Mouse (Mus musculus) heart, postnatal 0 days (tissue): ENCODE measurements around the gene 1700001F09Rik. TPM values are rescaled to one million over a fixed set of nuclear protein-coding genes. Genes with fewer than 3 reads are reported as not detected.
"Not testable (repeated sequence)": the region's sequence is repeated elsewhere in the genome, so short reads cannot be mapped to it uniquely, and the experiment has no call there.

ENCODE experiments used
- ATAC-seq: fragments of 200-750 bp; cut with Nextera tagmentation; 2 replicates; pipeline ENCODE4 v1.8.0; 2017; ENCODE audit warnings: low read depth, moderate number of reproducible peaks, moderate library complexity; ENCODE audit not compliant: insufficient read depth
- DNase-seq: peaks from one replicate; pipeline ENCODE4 v3.0.0-alpha.2; 2016; ENCODE audit warnings: low spot score
- H3K27ac ChIP-seq: fragments of 300-500 bp; sonication (generic); 2 replicates; pipeline ENCODE4 v1.5.1; 2014; ENCODE audit warnings: low read depth, mild to moderate bottlenecking
- H3K27me3 ChIP-seq: fragments of 300-500 bp; sonication (generic); 2 replicates; pipeline ENCODE4 v1.6.1; 2014; ENCODE audit warnings: low read length, mixed read lengths; ENCODE audit not compliant: control insufficient read depth, insufficient read depth
- H3K36me3 ChIP-seq: fragments of 300-500 bp; sonication (generic); replicated peaks from 2 replicates; pipeline ENCODE4 v1.6.1; 2014; ENCODE audit warnings: low read length, mixed read lengths; ENCODE audit not compliant: control insufficient read depth, insufficient read depth
- H3K4me1 ChIP-seq: fragments of 300-500 bp; sonication (generic); 2 replicates; pipeline ENCODE4 v1.6.1; 2014; ENCODE audit warnings: antibody characterized with exemption; ENCODE audit not compliant: control insufficient read depth, insufficient read depth
- H3K4me2 ChIP-seq: fragments of 300-500 bp; sonication (generic); 2 replicates; pipeline ENCODE4 v1.6.1; 2014; ENCODE audit warnings: low read depth, mild to moderate bottlenecking, low read length, moderate library complexity
- H3K4me3 ChIP-seq: fragments of 300-500 bp; sonication (generic); 2 replicates; pipeline ENCODE4 v1.5.1; 2014; ENCODE audit warnings: low read depth, low read length
- H3K9ac ChIP-seq: fragments of 300-500 bp; sonication (generic); replicated peaks from 2 replicates; pipeline ENCODE4 v1.6.1; 2014; ENCODE audit warnings: low read depth, low read length, mixed read lengths
- H3K9me3 ChIP-seq: fragments of 300-500 bp; sonication (generic); replicated peaks from 2 replicates; pipeline ENCODE4 v1.6.1; 2016; ENCODE audit warnings: low read length; ENCODE audit not compliant: control insufficient read depth
- WGBS: fragments of 180-500 bp; shearing (Covaris S2); extraction: QIAGEN DNeasy Blood & Tissue Kit; methylation state at CpG from one replicate; pipeline ENCODE4 v1.1.7; 2014; 5-methylcytosine and 5-hydroxymethylcytosine counted together
- polyA plus RNA-seq: library from polyadenylated mRNA; unstranded; fragments of >200 nt; fragmentation: Nextera tagmentation; extraction: Ambion mirVana; gene quantifications from 2 replicates; pipeline ENCODE4 v1.2.1, GENCODE M21; 2015
- total RNA-seq: library from RNA; depleted of rRNA; stranded (reverse); fragments of >200 nt; gene quantifications from 2 replicates; pipeline ENCODE4 v1.2.3, GENCODE M21; 2014; ENCODE audit warnings: low replicate concordance; rRNA removed

The 1700001F09Rik gene
- total RNA-seq (not detected in 2 replicates), polyA plus RNA-seq (not detected in 2 replicates)

DNA sequence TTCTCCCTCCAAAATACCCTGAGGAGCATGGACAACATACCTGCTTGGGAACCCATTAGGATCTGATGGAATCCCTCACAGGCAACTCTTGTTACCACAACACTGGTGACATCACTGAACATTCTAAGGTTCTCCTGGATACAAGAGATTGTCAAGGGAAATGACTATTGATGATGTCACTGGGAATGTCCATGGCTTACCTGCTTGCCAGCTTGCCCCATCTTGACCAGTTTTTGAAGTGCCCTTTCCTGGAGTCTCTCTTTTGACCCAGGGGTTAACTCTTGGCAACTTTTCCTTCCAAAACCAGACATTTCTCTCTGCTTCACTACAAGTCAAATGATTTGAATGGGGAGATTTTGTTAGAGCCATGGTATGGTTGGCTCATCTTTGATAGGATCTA is at the start of gene 1700001F09Rik:
1700001F09Rik (minus strand) TSS at position 101 of the 400 bp plus-strand sequence.
- H3K36me3 ChIP-seq, H3K4me3 ChIP-seq, H3K9ac ChIP-seq, H3K4me2 ChIP-seq, H3K27me3 ChIP-seq, DNase-seq, ATAC-seq, H3K4me1 ChIP-seq, H3K27ac ChIP-seq, H3K9me3 ChIP-seq: not testable (repeated sequence)

DNA sequence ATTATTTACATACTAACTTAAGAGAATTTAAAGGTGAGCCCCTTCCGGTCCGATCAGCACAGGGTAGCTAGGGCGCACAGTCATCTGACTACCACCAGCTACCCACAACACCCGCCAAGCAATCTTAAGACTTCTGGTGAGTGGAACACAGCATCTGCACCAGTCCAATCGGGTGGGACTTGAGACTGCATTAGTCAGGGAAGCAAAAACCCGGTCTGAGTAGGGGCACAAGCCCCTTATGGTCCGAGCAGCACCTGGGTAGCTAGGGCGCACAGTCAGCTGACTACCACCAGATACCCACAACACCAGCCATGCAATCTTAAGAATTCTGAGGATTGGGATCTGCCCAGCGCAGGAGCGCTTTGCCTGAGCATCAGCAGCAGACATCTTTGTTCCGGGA is 14.1 kb upstream of the 1700001F09Rik start:
- H3K4me1 ChIP-seq, H3K27me3 ChIP-seq, ATAC-seq, H3K4me3 ChIP-seq, H3K9me3 ChIP-seq, H3K9ac ChIP-seq, DNase-seq, H3K27ac ChIP-seq, H3K36me3 ChIP-seq, H3K4me2 ChIP-seq: not testable (repeated sequence)
- 71% methylated on average over 11 of the region's 11 CpGs for WGBS

DNA sequence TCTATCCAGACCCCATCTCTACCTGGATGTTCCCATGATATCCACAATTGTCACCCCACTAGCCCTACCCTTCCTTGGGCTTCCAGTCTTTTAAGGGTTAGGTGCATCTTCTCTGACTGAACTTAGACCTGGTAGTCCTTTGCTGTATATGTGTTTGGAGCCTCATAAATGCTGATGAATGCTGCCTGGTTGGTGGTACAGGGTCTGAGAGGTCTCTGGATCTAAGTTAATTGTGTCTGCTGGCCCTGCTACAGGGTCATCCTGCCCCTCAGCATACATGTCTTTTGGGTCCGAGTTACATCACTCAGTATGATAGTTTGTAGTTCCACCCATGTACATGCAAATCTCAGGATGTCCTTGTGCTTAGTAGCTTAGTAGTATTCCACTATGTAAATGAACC is 11.6 kb upstream of the 1700001F09Rik start:
- H3K4me1 ChIP-seq, H3K9me3 ChIP-seq, H3K4me2 ChIP-seq, H3K9ac ChIP-seq, H3K27ac ChIP-seq, H3K36me3 ChIP-seq, DNase-seq, ATAC-seq, H3K27me3 ChIP-seq, H3K4me3 ChIP-seq: not testable (repeated sequence)
- WGBS = 59% methylated on average over 1 of the region's 1 CpGs

DNA sequence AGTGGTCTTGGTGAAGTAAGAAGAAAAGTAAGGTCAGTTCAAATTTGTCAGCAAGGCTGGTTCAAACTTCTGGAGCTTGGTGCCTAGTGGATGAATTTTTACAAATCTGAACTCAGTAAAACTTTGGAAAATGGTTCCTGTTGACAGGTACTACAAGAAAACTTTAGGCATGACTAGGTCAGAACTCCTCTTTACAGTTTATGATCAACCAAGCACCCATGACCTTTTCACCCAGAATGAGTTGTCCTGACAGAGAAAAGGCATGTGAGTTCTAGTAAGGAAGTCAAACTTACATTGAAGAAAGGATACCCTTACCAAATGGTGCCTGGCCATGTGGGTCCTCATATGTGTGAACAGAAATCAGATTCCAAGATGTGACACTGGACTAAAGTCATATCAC is 9.9 kb upstream of the 1700001F09Rik start:
- not testable (repeated sequence) for H3K4me3 ChIP-seq, ATAC-seq, H3K4me2 ChIP-seq, H3K27me3 ChIP-seq, H3K36me3 ChIP-seq, H3K4me1 ChIP-seq, H3K27ac ChIP-seq, H3K9me3 ChIP-seq, DNase-seq, H3K9ac ChIP-seq

DNA sequence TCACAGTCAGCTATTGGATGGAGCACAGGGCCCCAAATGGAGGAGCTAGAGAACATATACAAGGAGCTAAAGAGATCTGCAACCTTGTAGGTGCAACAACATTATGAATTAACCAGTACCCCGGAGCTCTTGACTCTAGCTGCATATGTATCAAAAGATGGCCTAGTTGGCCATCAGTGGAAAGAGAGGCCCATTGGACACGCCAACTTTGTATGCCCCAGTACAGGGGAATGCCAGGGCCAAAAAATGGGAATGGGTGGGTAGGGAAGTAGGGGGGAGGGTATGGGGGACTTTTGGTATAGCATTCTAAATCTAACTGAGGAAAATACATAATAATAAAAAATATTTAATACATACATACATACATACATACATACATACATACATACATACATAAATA is 5.3 kb upstream of the 1700001F09Rik start:
- H3K4me3 ChIP-seq, H3K27ac ChIP-seq, H3K4me2 ChIP-seq, H3K9ac ChIP-seq, H3K27me3 ChIP-seq, ATAC-seq, H3K36me3 ChIP-seq, DNase-seq, H3K4me1 ChIP-seq, H3K9me3 ChIP-seq: not testable (repeated sequence)
- WGBS = 67% methylated on average over 2 of the region's 2 CpGs

DNA sequence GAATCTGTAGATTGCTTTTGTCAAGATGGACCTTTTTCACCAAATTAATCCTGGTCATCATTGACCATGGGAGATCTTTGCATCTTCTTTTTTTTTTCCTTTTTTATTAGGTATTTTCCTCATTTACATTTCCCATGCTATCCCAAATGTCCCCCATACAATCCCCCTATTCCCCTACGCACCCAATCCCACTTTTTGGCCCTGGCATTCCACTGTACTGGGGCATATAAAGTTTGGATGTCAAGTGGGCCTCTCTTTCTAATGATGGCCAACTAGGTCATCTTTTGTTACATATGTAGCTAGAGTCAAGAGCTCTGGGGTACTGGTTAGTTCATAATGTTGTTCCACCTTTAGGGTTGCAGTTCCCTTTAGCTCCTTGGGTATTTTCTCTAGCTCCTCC is 10.0 kb downstream of the 1700001F09Rik start:
- not testable (repeated sequence) for H3K9ac ChIP-seq, H3K4me1 ChIP-seq, H3K27me3 ChIP-seq, H3K36me3 ChIP-seq, H3K4me2 ChIP-seq, H3K4me3 ChIP-seq, H3K9me3 ChIP-seq, H3K27ac ChIP-seq, DNase-seq, ATAC-seq
- WGBS = 51% methylated on average over 1 of the region's 1 CpGs

DNA sequence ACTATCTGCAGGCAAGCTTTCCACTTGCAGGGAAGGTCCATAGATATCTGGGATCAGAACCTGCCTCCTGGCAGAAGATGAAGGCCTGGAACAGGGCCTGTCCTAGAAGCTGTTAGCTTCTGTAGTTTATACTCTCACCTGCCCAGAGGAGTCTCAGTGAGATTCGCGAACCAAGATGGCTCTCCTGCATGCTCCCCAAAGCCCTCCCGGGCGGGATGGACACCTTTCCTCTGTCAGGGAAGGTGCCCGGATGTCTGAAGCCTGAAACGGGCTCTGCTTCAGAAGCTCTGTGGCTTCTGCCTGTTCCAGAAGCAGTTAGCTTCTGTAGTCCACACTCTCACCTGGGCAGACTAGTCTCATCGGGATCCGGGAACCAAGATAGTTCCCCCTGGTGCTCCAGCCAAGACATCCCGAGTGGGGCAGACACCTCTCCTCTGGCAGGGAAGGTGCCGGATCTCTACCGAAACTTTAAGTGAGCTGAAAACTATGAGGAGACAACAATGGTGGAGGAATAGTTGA is 16.2 kb downstream of the 1700001F09Rik start:
- H3K27me3 ChIP-seq, H3K9ac ChIP-seq, H3K4me2 ChIP-seq, H3K4me1 ChIP-seq, H3K27ac ChIP-seq, H3K4me3 ChIP-seq, DNase-seq, H3K36me3 ChIP-seq, ATAC-seq, H3K9me3 ChIP-seq: not testable (repeated sequence)
- WGBS = 80% methylated on average over 9 of the region's 11 CpGs

DNA sequence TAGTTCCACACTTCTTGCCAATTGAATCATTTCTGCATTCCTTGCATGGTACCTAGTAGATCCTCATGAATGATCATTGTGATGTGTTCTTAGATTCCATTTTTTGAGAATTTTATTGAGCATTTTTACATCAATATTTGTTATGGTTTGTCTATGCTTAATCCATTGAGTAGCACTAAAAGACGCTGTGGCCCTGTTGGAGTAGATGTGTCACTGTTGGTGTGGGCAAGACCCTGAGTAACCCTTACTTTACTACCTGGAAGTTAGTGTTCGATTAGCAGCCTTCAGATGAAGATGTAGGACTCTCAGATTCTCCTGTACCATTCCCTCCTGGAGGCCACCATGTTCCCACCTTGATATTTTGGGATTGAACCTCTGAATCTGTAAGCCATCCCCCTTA is 19.0 kb downstream of the 1700001F09Rik start:
- not testable (repeated sequence) for H3K36me3 ChIP-seq, H3K9me3 ChIP-seq, H3K4me3 ChIP-seq, H3K9ac ChIP-seq, H3K27ac ChIP-seq, DNase-seq, H3K4me2 ChIP-seq, H3K27me3 ChIP-seq, ATAC-seq, H3K4me1 ChIP-seq
- 35% methylated on average over 2 of the region's 2 CpGs for WGBS

DNA sequence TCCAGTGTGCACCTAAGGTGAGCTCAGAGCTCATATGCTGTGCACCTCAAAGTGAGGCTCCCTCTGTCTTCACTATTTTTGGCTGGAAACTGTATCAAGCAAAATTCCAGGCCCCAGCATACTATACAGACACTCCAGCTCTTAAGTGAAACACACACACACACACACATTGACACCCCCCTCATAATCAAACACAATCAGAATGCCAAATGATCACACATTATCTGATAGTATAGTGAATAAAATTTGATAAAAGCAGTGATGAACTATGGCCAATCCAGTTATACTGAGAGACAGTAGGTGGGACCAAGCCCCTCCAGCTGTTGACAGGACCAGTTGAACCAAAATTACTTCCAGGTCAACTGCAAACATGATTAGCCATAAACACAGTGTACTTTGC is 28.1 kb downstream of the 1700001F09Rik start:
- not testable (repeated sequence) for DNase-seq, H3K4me3 ChIP-seq

More for the DNA sequence above, 28.1 kb downstream of the 1700001F09Rik start:
- not testable (repeated sequence) for H3K4me1 ChIP-seq, H3K9ac ChIP-seq, H3K27ac ChIP-seq, H3K9me3 ChIP-seq, H3K36me3 ChIP-seq, H3K27me3 ChIP-seq, H3K4me2 ChIP-seq, ATAC-seq
